Mouse (Mus musculus) ZHBTc4 (cell line): Measurements from ENCODE around the gene Olfr1394.

Source experiments
- DNase-seq: peaks from one replicate; pipeline ENCODE4 v3.0.0-alpha.2; 2011; ENCODE audit warnings: low read depth, low spot score

Gene Olfr1394

DNA sequence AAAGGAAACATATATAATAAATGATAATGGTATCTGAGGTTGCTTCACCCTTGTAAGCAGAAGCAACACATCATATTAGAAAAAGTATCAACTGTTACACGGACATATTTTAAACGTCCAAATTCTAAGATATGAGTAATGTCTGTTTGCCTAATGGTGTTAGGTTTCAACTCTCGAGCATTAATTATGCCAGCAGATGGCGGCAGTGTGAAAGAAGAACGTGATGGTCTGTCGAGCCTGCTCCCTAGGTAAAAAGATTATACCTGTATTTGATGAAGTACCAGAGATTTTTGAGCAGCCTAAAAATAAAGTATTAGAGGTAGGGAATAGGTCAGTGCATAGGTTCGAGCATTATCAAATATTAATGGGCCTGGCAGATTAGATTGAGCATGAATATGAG is 35.6 kb downstream of the Olfr1394 start:
- peak; percentile 27 for DNase-seq

DNA sequence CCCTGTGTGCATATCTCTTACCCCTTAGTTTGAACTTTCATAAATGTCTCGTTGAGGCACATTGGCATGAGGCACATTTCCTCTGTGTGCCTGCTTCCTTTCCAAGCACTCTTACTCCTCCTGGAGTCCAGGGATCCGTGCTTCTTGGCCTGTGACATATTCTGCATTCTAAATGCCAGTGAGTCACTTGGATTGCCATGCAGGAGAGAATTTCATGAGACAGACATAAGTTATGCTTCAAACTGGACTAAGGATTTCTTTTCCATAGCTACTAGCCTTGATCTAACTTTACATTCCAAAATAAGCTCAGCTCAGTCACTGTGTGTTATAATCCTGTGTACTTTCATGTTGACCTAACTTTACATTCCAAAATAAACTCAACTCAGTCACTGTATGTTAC is 36.9 kb downstream of the Olfr1394 start:
- no peak for DNase-seq

DNA sequence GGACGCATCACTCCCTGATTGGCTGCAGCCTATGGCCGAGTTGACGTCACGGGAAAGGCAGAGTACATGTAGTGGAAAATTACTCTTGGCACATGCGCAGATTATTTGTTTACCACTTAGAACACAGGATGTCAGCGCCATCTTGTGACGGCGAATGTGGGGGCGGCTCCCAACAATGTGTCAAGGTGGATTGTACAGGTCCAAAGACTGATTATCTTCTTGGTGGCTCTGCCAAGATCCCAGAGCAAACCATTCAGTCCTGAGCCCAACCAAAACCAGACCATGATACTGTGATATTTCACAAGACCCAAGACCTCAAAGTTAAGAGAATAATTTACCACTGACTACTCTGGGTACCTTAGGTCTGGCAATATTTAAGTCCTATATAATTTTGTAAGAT is 40.6 kb downstream of the Olfr1394 start:
- DNase-seq = peak; percentile 42

DNA sequence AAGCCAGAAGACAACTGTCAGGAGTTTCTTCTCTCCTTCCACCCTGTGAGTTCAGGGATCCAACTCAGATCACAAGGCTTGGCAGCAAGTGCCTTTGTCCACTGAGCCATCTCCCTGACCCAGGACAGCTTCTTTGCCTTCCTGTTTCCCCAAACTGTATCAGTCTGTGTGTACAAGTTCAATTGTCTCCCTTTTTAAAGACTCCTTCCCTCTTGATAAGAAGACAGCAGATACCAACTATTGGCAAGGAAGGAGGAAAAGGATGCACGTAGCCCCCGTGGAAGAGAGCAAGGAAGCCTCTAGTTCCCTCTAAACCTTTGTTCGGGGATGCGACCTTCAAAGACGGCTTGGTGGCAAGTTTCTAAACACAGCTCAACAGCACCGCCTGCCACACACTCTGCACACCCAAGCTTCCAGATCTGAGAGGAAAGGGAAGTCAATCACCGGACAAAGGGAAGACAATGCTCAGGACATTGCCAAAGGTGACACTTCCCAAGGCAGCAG is 41.7 kb downstream of the Olfr1394 start:
- DNase-seq = peak; percentile 54

DNA sequence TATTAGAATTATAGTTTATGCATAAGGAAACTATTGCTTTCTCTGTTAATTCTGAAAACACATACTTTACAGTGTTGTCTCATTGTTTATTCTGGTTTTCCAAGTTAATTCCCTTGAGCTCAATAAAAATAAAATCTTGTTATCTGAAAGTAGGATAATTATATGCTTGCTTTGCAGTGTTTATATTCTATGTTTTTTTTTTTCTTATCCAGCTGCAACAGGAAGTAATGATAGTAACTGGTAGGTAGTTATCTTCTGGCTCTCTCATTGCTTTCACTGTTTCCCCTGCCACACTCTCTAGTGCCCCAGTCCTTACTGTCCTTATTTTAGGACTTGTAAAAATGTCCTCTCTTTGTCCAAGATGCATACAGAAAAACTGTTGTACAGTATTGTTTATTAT is 46.5 kb downstream of the Olfr1394 start:
- no peak for DNase-seq

DNA sequence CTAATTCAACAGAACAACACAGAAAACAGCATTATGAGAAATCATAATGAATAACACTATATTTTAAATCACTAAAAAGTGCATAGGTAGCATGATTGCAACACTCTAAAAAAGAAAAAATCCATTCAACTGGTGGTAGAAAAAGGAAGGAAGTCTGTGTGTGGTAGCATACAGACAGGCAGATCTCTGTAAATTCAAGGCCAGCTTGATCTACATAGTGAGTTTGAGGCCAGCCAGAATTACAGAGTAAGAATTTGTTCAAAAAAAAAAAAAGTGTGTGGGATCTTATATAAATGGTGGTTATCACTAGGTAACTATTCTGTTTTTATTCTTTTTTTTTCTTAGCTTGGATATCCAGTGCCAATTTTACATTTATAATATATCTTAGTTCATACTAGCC is 47.0 kb downstream of the Olfr1394 start:
- DNase-seq = no peak

DNA sequence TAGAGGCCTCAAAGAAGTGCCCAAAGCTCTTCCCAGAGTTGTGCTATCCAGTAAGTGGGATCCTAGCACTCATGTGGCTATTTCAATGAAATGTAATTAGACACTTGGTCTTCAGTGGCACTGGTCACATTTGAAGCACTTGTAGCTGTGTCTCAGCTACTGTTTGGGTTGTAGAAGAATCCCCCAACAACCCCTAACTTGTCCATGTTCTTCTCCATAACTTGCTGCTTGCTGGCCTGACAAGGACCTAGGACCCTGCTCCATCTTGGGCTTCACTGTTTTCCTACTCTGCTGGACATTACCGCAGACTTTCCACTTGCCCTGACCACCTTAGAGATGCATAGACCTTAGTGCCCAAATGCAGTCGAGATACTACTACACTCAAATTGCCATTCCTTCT is 47.9 kb downstream of the Olfr1394 start:
- DNase-seq = no peak

DNA sequence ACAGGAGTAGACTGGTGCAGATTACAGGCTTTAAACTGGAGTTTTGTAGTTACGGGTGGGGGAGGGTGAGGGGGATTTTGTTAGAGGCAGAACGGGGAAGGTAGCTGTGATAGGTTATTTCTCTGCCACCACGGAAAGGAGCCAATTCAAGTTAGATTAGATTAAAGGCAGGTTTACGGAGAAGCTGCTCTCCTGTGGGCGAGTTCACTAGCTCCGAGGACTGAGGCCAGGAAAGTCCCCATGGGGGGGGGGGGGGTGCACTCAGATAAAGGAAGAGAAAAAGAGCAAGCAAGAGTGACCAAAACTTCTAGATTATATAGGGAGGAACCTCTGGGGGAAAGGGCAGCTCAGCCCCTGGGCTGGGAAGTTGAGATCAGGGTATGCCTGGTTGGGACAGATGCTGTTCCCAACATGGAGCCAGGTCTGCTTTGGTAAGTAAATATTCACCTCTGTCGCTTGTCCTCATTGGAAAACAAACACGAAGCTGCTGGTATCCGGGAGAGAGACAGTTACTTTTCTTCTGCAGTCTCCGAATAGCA is 48.4 kb downstream of the Olfr1394 start:
- peak; percentile 38 for DNase-seq

DNA sequence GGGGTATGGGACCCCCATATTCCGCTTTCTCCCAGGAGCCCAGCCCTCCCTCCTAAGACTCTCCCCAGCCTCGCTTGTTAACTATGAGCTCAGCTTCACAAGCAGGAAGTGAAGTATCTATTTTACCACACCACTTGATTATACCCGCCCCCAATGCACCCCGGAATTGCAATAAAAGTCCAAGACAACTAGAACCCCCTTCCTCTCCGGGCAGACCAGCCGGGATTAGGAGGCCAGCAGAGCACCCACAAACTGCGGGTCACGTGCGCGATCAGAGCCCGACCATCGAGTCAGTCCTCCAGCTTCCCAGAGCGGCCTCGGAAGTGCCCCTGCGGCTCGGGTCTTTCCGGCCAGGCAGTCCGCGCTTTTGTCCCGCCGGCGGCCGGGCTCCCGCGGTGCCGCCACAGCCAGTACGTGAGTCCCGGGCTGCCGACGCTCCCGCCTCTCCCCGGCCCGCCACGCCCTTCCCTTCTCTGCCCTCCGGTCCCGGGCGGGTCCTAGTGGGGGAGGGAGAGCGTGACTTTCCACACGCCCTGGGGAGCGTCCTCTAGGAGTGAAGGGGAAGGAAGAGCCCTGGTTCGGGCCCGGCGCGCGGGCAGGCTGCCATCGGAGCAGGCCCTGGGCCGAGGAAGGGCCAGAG is 49.1 kb downstream of the Olfr1394 start, which contains the start of gene Zfp62:
Zfp62 (plus strand) TSS at position 164 of the 640 bp plus-strand sequence.
- peak; percentile 95 for DNase-seq

DNA sequence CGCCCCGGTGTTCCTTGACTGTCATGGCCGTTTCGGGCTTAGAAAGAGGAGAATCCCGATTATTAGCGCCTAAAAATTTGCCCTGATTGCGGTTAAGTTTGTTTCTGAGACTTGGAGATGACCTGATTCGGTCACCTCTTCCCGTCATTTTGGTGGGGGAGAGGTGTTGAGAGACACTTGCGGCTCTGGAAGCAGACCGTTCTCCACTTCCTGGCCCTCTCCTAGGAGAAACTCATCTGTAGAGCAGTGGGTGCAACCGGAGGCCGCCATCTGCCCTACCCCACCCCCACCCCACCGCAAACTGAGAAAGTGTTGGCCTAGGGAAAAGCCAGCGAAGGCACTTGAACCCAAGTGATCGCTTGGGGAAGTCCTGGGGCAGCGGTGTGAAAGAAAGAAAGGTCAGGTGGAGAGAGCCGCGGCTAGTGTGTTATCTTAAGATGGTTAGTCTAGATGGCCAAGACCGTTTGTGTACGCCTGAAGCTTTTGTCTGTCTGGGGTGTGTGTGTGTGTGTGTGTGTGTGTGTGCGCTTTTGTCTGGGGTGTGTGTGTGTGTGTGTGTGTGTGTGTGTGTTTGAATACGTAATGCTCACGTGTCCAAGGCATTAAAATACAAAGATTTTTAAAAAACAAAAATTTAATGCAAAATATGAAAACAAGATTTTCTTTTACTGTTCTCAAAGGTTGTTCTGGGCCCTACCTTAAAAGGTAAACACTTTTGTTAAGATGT is 49.8 kb downstream of the Olfr1394 start:
- peak; percentile 88 for DNase-seq

DNA sequence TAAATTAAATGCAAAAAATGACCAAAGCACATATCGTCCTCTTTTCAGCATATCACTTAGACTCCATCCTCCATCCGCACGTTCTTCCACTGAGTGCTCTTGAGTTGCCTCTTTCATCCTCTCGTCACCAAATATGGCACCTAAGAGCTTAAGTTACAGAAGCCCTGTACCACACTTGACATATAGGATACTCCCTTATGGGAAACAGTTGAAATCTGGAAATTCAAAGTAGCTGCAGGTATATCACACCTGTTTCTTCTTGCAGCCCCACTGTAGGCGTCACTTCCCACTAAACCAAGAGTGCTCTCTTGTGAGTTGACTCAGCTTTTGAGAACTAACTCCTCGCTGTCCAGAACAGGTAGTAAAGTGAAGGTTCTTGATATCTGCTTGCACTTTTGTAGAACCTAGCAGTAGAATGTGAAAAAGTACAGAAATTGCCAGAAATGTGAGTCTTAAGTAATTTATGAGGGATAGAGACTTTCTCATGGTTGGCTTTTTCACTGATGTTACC is 51.0 kb downstream of the Olfr1394 start:
- DNase-seq = no peak

DNA sequence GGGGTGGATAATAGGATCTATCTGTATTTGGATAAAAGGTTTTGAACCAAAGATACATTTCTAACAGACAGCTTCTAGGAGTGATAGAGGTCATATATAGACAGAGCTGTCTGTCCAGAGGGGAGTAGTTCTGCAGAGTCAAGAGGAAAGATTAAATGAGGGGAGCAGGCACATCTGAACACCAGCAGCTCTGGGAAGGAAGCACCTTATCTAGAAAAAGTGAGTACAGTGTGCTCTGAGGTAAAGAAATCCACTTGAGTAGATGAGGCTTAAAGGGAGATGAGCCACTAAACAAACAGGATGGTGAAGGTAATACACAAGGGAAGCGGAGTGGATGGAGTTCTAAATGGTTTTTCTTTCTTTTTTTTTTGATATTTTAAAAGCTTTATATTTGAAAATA is 53.3 kb downstream of the Olfr1394 start:
- DNase-seq = no peak
